Mouse (Mus musculus) ES-E14 (cell line): ENCODE data around the gene Rprd1b. TPM values are rescaled to one million over a fixed set of nuclear protein-coding genes. Genes with fewer than 3 reads are reported as not detected.

Experiments
- DNase-seq: peaks from one replicate; pipeline ENCODE4 v3.0.0-alpha.2; 2013; ENCODE audit warnings: low read depth, low spot score
- H3K27ac ChIP-seq: 2 replicates; pipeline ENCODE4 v1.5.1; 2012; ENCODE audit warnings: low read depth, mild to moderate bottlenecking, low read length, moderate library complexity, mixed read lengths; ENCODE audit not compliant: poor library complexity, insufficient read depth, severe bottlenecking
- H3K36me3 ChIP-seq: 2 replicates; pipeline ENCODE4 v1.6.1; 2012; ENCODE audit warnings: mild to moderate bottlenecking, low read length, moderate library complexity, mixed read lengths; ENCODE audit not compliant: control insufficient read depth, poor library complexity, insufficient read depth, severe bottlenecking
- H3K4me1 ChIP-seq, 2 experiments: fragments of 150-350 bp in 1 of 2; sonication (generic) in 1 of 2; 2 replicates each; pipeline ENCODE4 v1.6.1; 2012; ENCODE audit warnings: low read length in 2 of 2, mild to moderate bottlenecking in 1 of 2, mixed read lengths in 1 of 2; ENCODE audit not compliant: control insufficient read depth in 2 of 2, insufficient read depth in 2 of 2, poor library complexity in 1 of 2
- H3K4me3 ChIP-seq, 2 experiments: fragments of 150-350 bp in 1 of 2; sonication (generic) in 1 of 2; 2 replicates each; pipeline ENCODE4 v1.5.1; 2012; ENCODE audit warnings: low read length in 2 of 2, low read depth in 1 of 2, mild to moderate bottlenecking in 1 of 2, mixed read lengths in 1 of 2; ENCODE audit not compliant: insufficient read depth in 1 of 2, poor library complexity in 1 of 2, severe bottlenecking in 1 of 2
- H3K9ac ChIP-seq: 2 replicates; pipeline ENCODE4 v1.6.1; 2012; ENCODE audit warnings: low read depth, mild to moderate bottlenecking, low read length, mixed read lengths; ENCODE audit not compliant: poor library complexity, insufficient read depth, severe bottlenecking
- H3K9me3 ChIP-seq: fragments of 150-350 bp; sonication (generic); 2 replicates; pipeline ENCODE4 v1.6.1; 2012; ENCODE audit warnings: low read depth, mild to moderate bottlenecking, low read length; ENCODE audit not compliant: control insufficient read depth, insufficient read depth
- CHD2 ChIP-seq: IDR thresholded peaks from 2 replicates; pipeline ENCODE4 v1.6.1; 2014; ENCODE audit warnings: mild to moderate bottlenecking, low read depth, low read length, inconsistent platforms
- HCFC1 ChIP-seq: IDR thresholded peaks from 2 replicates; pipeline ENCODE4 v1.6.1; 2012; ENCODE audit warnings: low read length, inconsistent platforms, borderline replicate concordance; ENCODE audit not compliant: insufficient read depth
- MAFK ChIP-seq: IDR thresholded peaks from 2 replicates; pipeline ENCODE4 v1.6.1; 2014; ENCODE audit warnings: mild to moderate bottlenecking, low read depth, low read length, inconsistent platforms; ENCODE audit not compliant: insufficient read depth
- ZC3H11A ChIP-seq: IDR thresholded peaks from 2 replicates; pipeline ENCODE4 v1.6.1; 2012; ENCODE audit warnings: low read depth, mild to moderate bottlenecking, inconsistent platforms, low read length, borderline replicate concordance
- ZNF384 ChIP-seq: IDR thresholded peaks from 2 replicates; pipeline ENCODE4 v1.6.1; 2012; ENCODE audit warnings: low read depth, low read length, inconsistent platforms
- in situ Hi-C, 2 experiments: fragments of 600-800 bp; cut with MboI; formaldehyde crosslinking; loops; one replicate each; pipeline ENCODE4 v1.15.1; 2025; ENCODE audit warnings: low sequenced_read_pairs in 2 of 2, inconsistent platforms in 1 of 2; ENCODE audit not compliant: unreplicated experiment in 2 of 2
- total RNA-seq: library from RNA; depleted of rRNA; stranded (reverse); fragments of 300-350 nt; gene quantifications from 2 replicates; pipeline ENCODE4 v1.2.3, GENCODE M21; 2012; rRNA removed

Gene Rprd1b
- total RNA-seq, 1 experiment, result 13.1 TPM

GRCm38 (mm10) chr2:158178696-158179369, 150.5 kb downstream of the Rprd1b start:
- TF ChIP-seq ZNF384, result no peak
- TF ChIP-seq CHD2, result no peak
- TF ChIP-seq HCFC1, result no peak
- TF ChIP-seq MAFK, result no peak
- TF ChIP-seq ZC3H11A, result no peak
- Histone ChIP-seq H3K9ac (no peak overlapping the region), H3K9me3 (no peaks in the 10 kb centered on the region), H3K4me1 (peaks cover 9 to 25% of the 10 kb centered on the region in 2 experiments), H3K27ac (no peak overlapping the region), H3K36me3 (no peaks in the 10 kb centered on the region), H3K4me3 (no peak overlapping the region)
- in situ Hi-C loops, result no loop called here
- peak; percentile 35 for DNase-seq

GRCm38 (mm10) chr2:158179370-158180111, 151.2 kb downstream of the Rprd1b start:
- in situ Hi-C loops, result no loop called here
- no peak overlapping the region for H3K27ac ChIP-seq
- H3K36me3 ChIP-seq, result no peaks in the 10 kb centered on the region
- no peak overlapping the region for H3K9ac ChIP-seq
- H3K4me1 ChIP-seq, result peaks cover 9 to 25% of the 10 kb centered on the region in 2 experiments
- no peak for DNase-seq
- TF ChIP-seq ZC3H11A (no peak), ZNF384 (0 out of 2 replicates have a peak, but pooled peaks have one; percentile 39), HCFC1 (no peak), CHD2 (no peak)
- H3K4me3 ChIP-seq, result no peak overlapping the region
- no peaks in the 10 kb centered on the region for H3K9me3 ChIP-seq

- in situ Hi-C loops, result no loop called here
- peak; percentile 78 for DNase-seq
- no peak for TF ChIP-seq MAFK
- no peak for TF ChIP-seq HCFC1
- TF ChIP-seq CHD2, result no peak
- 0 out of 2 replicates have a peak, but pooled peaks have one; percentile 35 for TF ChIP-seq ZC3H11A
These were observed 152.5 kb downstream of the Rprd1b start for GRCm38 (mm10) chr2:158180797-158181196.

More at GRCm38 (mm10) chr2:158180797-158181196, 152.5 kb downstream of the Rprd1b start:
- no peak overlapping the region for H3K9ac ChIP-seq
- H3K4me1 ChIP-seq, result peaks cover 9 to 25% of the 10 kb centered on the region in 2 experiments
- H3K27ac ChIP-seq, result no peak overlapping the region
- no peaks in the 10 kb centered on the region for H3K36me3 ChIP-seq
- H3K4me3 ChIP-seq, result no peak overlapping the region
- no peaks in the 10 kb centered on the region for H3K9me3 ChIP-seq

Other genes starting within 250 kb of the Rprd1b start
- gene Vstm2l, start 113.8 kb upstream of the Rprd1b start, total RNA-seq, result 0.48 and 0.62 TPM in 2 replicates
- 25.3 and 34.1 TPM in 2 replicates for gene Tti1, start 64 bp upstream of the Rprd1b start, total RNA-seq
- gene Tgm2, start 117.9 kb downstream of the Rprd1b start, total RNA-seq, result 9.2 and 25.0 TPM in 2 replicates
- gene D630003M21Rik, start 200.7 kb downstream of the Rprd1b start, total RNA-seq, result 0.63 and 0.89 TPM in 2 replicates
- gene Bpi, start 229.6 kb downstream of the Rprd1b start, total RNA-seq, result 0.16 and 0.31 TPM in 2 replicates